Mouse (Mus musculus) heart, adult 2 months (tissue): ENCODE results near the gene Noc2l. TPM values are rescaled to one million over a fixed set of nuclear protein-coding genes. Genes with fewer than 3 reads are reported as not detected.

Experiments
- DNase-seq, 2 experiments: peaks; one replicate each; pipeline ENCODE4 v3.0.0; 2021
- H3K27ac ChIP-seq: fragments of 200-600 bp; 2 replicates; pipeline ENCODE4 v1.8.1; 2022
- H3K27me3 ChIP-seq: fragments of 200-500 bp; 2 replicates; pipeline ENCODE4 v1.6.1; 2012; ENCODE audit warnings: mild to moderate bottlenecking, low read length, inconsistent platforms, mixed read lengths; ENCODE audit not compliant: control insufficient read depth, insufficient read depth
- H3K36me3 ChIP-seq: fragments of 200-500 bp; 2 replicates; pipeline ENCODE4 v1.6.1; 2012; ENCODE audit warnings: low read length, inconsistent platforms; ENCODE audit not compliant: control insufficient read depth, insufficient read depth
- H3K4me1 ChIP-seq: fragments of 200-500 bp; 2 replicates; pipeline ENCODE4 v1.6.1; 2011; ENCODE audit warnings: low read length; ENCODE audit not compliant: control insufficient read depth, insufficient read depth
- H3K4me3 ChIP-seq: fragments of 200-600 bp; 2 replicates; pipeline ENCODE4 v1.8.1; 2022
- H3K79me2 ChIP-seq: fragments of 200-500 bp; replicated peaks from 2 replicates; pipeline ENCODE4 v1.6.1; 2012; ENCODE audit warnings: mild to moderate bottlenecking, inconsistent platforms, low read length, moderate library complexity, mixed read lengths; ENCODE audit not compliant: control insufficient read depth, insufficient read depth
- H3K9ac ChIP-seq: fragments of 200-500 bp; 2 replicates; pipeline ENCODE4 v1.6.1; 2012; ENCODE audit warnings: low read depth, mild to moderate bottlenecking, control low read depth, inconsistent platforms, low read length, mixed read lengths
- CTCF ChIP-seq: fragments of 200-600 bp; IDR thresholded peaks from 2 replicates; pipeline ENCODE4 v1.8.1; 2022; ENCODE audit warnings: antibody characterized with exemption, mild to moderate bottlenecking, moderate library complexity
- EP300 ChIP-seq: fragments of 200-500 bp; IDR thresholded peaks from 2 replicates; pipeline ENCODE4 v1.6.1; 2011; ENCODE audit warnings: low read depth, low read length, control low read depth; ENCODE audit not compliant: insufficient read depth
- POLR2A ChIP-seq: fragments of 200-500 bp; IDR thresholded peaks from 2 replicates; pipeline ENCODE4 v1.6.1; 2011; ENCODE audit warnings: mild to moderate bottlenecking, low read depth, low read length, control low read depth; ENCODE audit not compliant: insufficient read depth
- WGBS: fragments of 180-500 bp; shearing (Covaris S2); methylation state at CpG from one replicate; pipeline ENCODE4 v1.1.7; 2018; 5-methylcytosine and 5-hydroxymethylcytosine counted together
- intact Hi-C: fragments of 180-260 bp; cut with DNase I; formaldehyde crosslinking; loops from one replicate; pipeline ENCODE4 v1.15.1; 2025
- polyA plus RNA-seq: library from polyadenylated mRNA; depleted of rRNA; stranded (reverse); fragments of >200 nt; gene quantifications from 2 replicates; pipeline ENCODE4 v1.2.3, GENCODE M21; 2012
- total RNA-seq, 2 experiments: library from RNA; stranded (reverse); gene quantifications; 2 replicates each; pipeline ENCODE4 v1.2.3; 2021

The Noc2l gene
- total and polyA plus RNA-seq, 3 experiments = 24.8 to 33.9 (median 25.1) TPM

- no peaks in the 10 kb centered on the region for H3K4me1 ChIP-seq
- H3K36me3 ChIP-seq = 0 out of 2 replicates have a peak, but pooled peaks cover 2% of the 10 kb centered on the region
- no peaks in the 10 kb centered on the region for H3K79me2 ChIP-seq
- peak overlapping the region; percentile 93 for H3K27ac ChIP-seq
- H3K9ac ChIP-seq = peak overlapping the region; percentile 55
- TF ChIP-seq EP300 (no peak), CTCF (no peak), POLR2A (0 out of 2 replicates have a peak, but pooled peaks have one; percentile 21)
- H3K27me3 ChIP-seq = no peaks in the 10 kb centered on the region
- intact Hi-C loops = loop anchor here (5.0 kb wide), 1 partner anchor 46 kb away; no protein-coding TSS in a partner anchor
- peak overlapping the region; percentile 51 for H3K4me3 ChIP-seq
- WGBS = 57% methylated on average over 16 of the region's 16 CpGs
- DNase-seq = peak; percentile 38 to 57
These were observed 18.0 kb upstream of the Noc2l start for GRCm38 (mm10) chr4:156217838-156218237.

- no peak for DNase-seq
- H3K36me3 ChIP-seq = 0 out of 2 replicates have a peak, but pooled peaks cover 2% of the 10 kb centered on the region
- no peak overlapping the region for H3K27ac ChIP-seq
- H3K9ac ChIP-seq = peak overlapping the region; percentile 9; the same call in 1 of the 2 replicates
- intact Hi-C loops = loop anchor here (1.0 to 5.0 kb wide), 2 partner anchors 12 to 48 kb away; no protein-coding TSS in a partner anchor
- H3K27me3 ChIP-seq = no peaks in the 10 kb centered on the region
- no peaks in the 10 kb centered on the region for H3K79me2 ChIP-seq
- peak overlapping the region; percentile 51 for H3K4me3 ChIP-seq
- TF ChIP-seq CTCF (no peak), EP300 (no peak), POLR2A (no peak)
- WGBS = 60% methylated on average over 11 of the region's 11 CpGs
- no peaks in the 10 kb centered on the region for H3K4me1 ChIP-seq
These were observed 15.9 kb upstream of the Noc2l start for GRCm38 (mm10) chr4:156219936-156220335.

- no peaks in the 10 kb centered on the region for H3K27me3 ChIP-seq
- no peak overlapping the region for H3K4me3 ChIP-seq
- 0 out of 2 replicates have a peak, but pooled peaks cover 2% of the 10 kb centered on the region for H3K36me3 ChIP-seq
- no peak overlapping the region for H3K27ac ChIP-seq
- H3K9ac ChIP-seq = no peak overlapping the region
- no peaks in the 10 kb centered on the region for H3K79me2 ChIP-seq
- no peak for DNase-seq
- intact Hi-C loops = no loop called here
- TF ChIP-seq CTCF = no peak
- no peak for TF ChIP-seq POLR2A
- no peak for TF ChIP-seq EP300
- no peaks in the 10 kb centered on the region; the same call in 1 of the 2 replicates for H3K4me1 ChIP-seq
- WGBS = 77% methylated on average over 2 of the region's 2 CpGs
These were observed 11.5 kb upstream of the Noc2l start for GRCm38 (mm10) chr4:156224276-156224675.

GRCm38 (mm10) chr4:156227752-156228392, 7.9 kb upstream of the Noc2l start:
- H3K9ac ChIP-seq = no peak overlapping the region
- no peaks in the 10 kb centered on the region for H3K27me3 ChIP-seq
- DNase-seq = peak; percentile 53 to 57
- H3K4me3 ChIP-seq = no peak overlapping the region
- TF ChIP-seq CTCF (no peak), EP300 (no peak), POLR2A (no peak)
- H3K27ac ChIP-seq = no peak overlapping the region
- intact Hi-C loops = no loop called here
- WGBS = 27% methylated on average over 18 of the region's 18 CpGs
- H3K36me3 ChIP-seq = no peaks in the 10 kb centered on the region
- H3K4me1 ChIP-seq = no peaks in the 10 kb centered on the region; the same call in 1 of the 2 replicates
- no peaks in the 10 kb centered on the region for H3K79me2 ChIP-seq

- H3K36me3 ChIP-seq = no peaks in the 10 kb centered on the region
- no peak for TF ChIP-seq CTCF
- intact Hi-C loops = no loop called here
- WGBS = 22% methylated on average over 12 of the region's 12 CpGs
- H3K79me2 ChIP-seq = no peaks in the 10 kb centered on the region
- H3K27ac ChIP-seq = no peak overlapping the region
- H3K4me3 ChIP-seq = no peak overlapping the region
- H3K9ac ChIP-seq = no peak overlapping the region
- no peaks in the 10 kb centered on the region; the same call in 1 of the 2 replicates for H3K4me1 ChIP-seq
- DNase-seq = peak in 1 of 2 experiments; percentile 32
- no peaks in the 10 kb centered on the region for H3K27me3 ChIP-seq
These were observed 7.3 kb upstream of the Noc2l start for GRCm38 (mm10) chr4:156228393-156229024.
